Mouse (Mus musculus) thymus, postnatal 10 days (tissue): ENCODE results near the gene B3galt4.
"Not testable (repeated sequence)": the region's sequence is repeated elsewhere in the genome, so short reads cannot be mapped to it uniquely, and the experiment has no call there.

Source experiments
- DNase-seq, 2 experiments: peaks; one replicate each; pipeline ENCODE4 v3.0.0; 2021; ENCODE audit warnings: low spot score in 2 of 2

Gene B3galt4

DNA sequence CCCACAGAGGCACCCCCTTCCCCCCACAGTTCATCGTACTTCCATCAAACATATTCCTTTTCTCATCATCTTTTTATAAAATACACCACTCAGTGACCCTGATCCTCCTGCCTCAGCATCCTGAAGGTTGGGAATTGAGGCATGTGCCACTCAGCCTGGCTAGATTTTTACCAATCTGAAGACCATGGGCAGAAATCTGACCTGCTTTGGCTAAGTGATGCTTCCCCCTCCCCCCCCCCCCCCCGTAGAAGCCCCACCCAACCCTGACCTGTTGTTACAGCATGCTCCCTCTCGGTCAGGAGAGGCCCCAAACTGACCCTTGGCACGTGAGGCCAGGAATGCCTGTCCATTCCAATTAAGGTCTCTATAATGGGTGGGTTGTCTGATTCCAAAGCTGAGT, 46.5 kb downstream of the B3galt4 start, which contains the start of gene Platr17:
TSS of gene Platr17 (plus strand) at position 301 of the 400 bp plus-strand sequence.
- not testable (repeated sequence) for DNase-seq

DNA sequence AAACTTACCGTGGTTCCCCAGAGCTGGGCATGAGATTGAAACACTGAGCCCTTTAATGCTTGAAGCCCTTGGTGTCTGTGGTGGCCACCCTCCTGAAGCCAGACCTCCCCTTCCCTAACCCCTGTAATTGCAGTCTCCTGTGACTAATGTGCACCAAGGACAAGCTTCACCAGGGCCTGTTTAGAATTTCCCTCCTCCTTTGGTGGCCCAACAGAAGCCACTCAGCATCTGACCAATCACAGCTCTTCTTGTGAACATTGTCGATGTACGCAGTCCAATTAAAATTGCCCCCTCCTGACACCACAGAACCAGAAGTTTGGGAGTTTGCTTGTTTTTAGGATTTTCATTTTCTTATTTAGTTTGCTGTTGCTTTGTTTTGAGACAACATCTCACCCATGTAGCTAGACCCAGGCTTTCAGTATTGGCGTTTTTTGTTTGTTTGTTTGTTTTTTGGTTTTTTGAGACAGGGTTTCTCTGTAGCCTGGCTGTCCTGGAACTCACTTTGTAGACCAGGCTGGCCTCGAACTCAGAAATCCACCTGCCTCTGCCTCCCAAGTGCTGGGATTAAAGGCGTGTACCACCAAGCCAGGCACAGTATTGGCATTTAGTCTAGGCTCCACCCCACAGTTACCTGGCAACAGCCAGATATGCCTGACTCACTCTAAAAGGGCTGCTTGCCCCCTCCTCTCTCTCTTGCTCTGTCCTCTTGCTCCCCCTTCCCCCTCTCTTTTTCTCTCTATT, 47.2 kb downstream of the B3galt4 start:
- not testable (repeated sequence) for DNase-seq

DNA sequence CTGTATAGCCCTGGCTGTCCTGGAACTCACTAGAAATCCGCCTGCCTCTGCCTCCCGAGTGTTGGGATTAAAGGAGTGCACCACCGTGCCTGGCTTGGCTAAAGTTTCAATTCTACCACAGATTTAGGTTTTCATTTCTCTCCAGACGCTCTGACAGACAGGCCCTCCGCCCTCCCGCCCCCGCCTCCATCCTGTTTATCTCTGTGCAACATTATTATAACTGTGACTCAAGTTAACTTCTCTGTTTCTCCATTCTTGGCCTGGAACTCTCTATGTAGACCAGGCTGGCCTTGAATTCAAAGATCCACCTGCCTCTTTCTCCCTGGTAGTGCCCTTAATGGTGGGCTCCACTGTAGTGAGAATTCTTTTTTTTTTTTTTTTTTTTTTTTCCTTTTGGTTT, 48.8 kb downstream of the B3galt4 start:
- no peak for DNase-seq

DNA sequence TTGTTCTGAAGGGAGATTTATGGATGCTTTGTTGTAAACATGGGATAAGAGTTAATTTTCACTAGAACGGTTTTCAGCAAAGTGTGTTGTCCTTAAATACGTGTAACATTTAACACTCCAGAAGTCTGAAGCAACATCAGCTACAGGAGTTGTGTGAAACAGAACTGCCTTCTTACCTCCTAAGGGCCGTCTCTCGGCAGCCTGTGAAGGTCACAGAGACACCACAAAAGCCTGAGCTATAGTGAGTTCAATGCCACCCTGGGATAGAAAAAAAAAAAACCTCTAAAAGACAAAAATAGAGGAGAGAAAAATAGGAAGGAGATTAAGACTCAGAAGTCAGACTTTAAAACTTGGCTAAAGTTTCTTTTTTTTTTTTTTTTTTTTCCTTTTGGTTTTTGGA, 49.2 kb downstream of the B3galt4 start:
- no peak for DNase-seq

DNA sequence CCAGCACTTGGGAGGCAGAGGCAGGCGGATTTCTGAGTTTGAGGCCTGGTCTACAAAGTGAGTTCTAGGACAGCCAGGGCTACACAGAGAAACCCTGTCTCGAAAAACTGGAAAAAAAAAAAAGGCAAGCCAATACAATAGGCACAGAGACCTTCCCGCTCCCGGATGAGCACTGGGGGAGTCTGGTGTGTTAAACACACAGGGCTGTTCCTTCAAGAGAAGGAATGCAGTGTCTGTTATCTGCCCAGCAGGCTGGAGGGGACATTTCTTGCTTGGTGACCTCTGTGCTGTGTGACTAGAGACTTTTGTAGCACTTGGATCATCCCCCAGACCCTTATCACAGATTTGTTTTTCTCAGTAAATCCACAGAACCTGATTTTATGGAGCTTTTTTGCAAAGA, 49.6 kb downstream of the B3galt4 start:
- no peak for DNase-seq

DNA sequence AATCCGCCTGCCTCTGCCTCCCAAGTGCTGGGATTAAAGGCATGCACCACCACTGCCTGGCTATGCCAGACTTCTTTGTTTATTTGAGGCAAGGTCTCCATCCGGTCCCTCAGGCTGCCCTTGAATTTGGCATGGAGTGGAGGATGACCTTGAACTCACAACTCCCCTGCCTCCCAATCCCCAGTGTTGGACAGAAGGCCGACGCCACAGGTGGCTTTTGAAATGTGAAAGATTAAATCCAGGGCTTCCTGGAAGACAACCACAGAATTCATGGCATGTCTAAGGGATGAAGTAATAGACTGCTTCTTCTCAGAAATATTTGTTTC, 50.3 kb downstream of the B3galt4 start:
- no peak for DNase-seq

DNA sequence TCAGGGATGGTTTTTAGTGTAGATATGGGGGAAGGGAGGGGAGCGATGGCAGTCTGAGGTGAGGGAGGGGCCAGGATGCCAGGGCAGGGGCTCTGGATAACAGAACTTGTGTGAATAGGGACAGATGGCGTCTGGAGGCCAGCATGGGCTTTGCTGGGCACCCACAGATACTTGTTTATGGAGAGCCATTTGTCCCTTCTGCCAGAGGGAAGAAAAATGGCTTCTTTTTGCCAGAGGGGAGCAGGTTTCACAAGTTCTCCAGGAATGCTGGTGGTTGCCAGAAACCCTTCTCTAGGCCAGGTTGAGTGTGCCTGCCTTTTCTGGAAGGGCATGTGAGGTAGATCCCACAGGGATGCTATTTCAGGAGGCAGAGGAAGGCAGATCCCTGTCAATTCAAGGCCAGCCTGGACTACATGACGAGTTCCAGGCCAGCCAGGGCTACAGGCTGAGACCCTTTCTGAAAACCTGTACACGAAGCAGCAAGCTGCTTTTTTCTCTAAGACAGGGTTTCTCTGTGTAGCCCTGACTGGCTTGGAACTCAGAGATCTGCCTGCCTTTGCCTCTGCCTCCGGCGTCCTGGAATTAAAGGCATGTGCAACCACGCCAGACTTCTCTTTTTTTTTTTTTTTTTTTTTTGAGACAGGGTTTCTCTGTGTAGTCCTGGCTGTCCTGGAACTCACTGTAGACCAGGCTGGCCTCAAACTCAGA, 50.9 kb downstream of the B3galt4 start:
- no peak for DNase-seq
